Mouse (Mus musculus) CH12.LX (cell line): Measurements from ENCODE around the gene Cebpb.

Source experiments
- ETS1 ChIP-seq: conservative IDR thresholded peaks from 2 replicates; pipeline ENCODE4 v1.6.1; 2012; ENCODE audit warnings: low read depth, mild to moderate bottlenecking, inconsistent platforms, low read length, improper control_type of control experiment, moderate library complexity
- NRF1 ChIP-seq: IDR thresholded peaks from 2 replicates; pipeline ENCODE4 v1.6.1; 2014; ENCODE audit warnings: low read depth, mild to moderate bottlenecking, inconsistent platforms, low read length, improper control_type of control experiment, moderate library complexity

DNA sequence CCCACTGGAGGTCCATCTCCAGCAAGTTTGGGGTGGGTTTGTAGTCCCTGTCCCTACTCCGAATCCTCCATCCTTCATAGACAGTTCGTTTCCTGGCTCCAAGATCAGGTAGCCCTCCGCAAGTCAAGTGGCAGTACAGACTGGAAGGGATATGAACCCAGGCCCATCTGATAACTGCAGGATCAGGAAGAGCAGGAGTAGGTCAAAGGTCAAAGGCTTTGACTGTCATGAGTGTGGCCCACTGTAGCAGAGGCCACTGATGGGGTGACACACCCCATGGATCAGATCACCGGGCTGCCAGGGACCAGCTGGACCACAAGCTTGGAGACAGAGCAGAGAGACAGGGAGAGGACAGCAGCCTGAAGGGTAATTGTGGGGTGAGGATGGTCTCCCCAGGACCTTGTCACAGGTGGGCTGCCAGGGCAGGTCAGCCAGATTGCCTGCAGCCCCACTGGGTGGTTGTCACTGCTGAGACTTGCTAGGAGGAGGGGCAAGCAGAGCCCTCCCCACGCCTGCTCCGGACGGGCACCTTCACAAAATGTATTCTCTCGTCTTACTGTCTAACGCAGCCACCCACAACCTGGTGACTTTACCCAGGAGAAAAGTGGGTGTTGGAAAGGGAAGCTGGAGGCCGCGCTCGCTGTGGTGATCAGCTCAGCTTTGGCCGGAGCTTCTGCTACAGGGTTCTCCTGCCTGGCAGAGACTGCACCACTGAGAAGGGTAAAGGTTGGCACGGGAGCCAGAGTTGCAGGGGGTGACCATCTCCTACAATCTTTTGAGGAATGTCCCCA, 3.4 kb downstream of the Cebpb start:
- TF ChIP-seq NRF1: no peak
- no peak for TF ChIP-seq ETS1
